Mouse (Mus musculus) fat pad, adult 2 months (tissue): ENCODE results near the gene Pusl1.

Experiments used
- DNase-seq: peaks from one replicate; pipeline ENCODE4 v3.0.0-alpha.2; 2011; ENCODE audit warnings: low read depth, low spot score; ENCODE audit errors: extremely low read depth

The Pusl1 gene

DNA sequence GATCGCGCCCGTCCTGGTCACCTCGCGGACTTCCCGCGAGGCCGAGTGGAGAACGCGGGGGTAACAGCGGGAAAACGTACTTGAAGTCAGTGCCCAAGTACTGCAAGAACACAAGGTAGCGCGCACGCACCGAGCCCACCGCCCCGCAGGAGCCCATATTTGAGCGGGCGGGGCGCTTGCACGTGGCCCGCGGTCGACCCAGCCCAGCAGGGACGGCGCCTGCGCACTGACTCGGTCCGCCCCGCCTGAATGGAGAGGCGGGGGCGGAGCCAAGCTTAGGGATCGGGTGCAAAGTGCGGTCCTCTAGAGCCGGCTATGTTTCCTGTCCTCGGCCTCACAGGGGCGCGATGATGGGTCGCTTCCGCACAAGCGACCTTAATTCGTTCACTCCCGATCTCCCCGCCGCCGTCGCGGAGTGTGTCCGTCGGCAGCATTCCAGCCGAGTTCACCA lies at the start of gene Pusl1, which contains the start of gene Acap3:
TSS of gene Pusl1 (minus strand) at position 231 of the 451 bp plus-strand sequence.
TSS of gene Acap3 (plus strand) at position 272 of the 451 bp plus-strand sequence.
- DNase-seq: no peak

DNA sequence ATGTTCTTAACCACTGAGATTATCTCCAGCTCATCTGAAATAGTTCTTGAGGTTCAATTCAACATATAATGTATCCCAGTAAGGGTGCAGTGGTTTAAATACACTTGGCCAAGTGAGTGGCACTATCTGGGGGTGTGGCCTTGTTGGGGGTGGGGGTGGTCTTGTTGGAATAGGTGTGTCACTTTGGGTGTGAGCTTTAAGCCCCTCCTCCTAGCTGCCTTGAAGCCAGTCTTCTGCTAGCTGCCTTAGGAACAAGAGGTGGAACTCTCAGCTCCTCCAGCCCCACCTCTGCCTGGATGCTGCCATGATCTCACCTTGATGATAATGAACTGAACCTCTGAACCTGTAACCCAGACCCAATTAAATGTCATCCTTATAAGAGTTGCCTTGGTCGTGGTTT lies 40.5 kb upstream of the Pusl1 start:
- DNase-seq: no peak

DNA sequence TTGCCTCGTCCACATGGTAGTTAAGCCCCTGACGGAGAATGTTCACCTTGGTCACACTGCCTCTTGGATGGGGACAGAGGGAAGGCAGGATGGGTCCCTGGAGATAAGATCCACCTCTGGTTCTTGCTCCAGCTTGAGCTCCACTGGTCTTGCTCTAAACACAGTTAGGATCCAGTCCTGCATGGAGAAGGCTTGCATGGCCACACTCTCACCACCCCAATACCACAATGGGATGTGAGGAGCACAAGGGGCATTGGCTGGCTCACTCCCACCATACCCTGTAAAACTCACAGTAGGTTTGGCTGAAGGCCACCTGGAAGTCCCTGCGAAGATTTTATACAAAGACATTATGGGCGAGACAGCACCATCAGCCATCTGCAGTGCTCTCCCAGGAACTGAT lies 17.2 kb upstream of the Pusl1 start:
- no peak for DNase-seq

DNA sequence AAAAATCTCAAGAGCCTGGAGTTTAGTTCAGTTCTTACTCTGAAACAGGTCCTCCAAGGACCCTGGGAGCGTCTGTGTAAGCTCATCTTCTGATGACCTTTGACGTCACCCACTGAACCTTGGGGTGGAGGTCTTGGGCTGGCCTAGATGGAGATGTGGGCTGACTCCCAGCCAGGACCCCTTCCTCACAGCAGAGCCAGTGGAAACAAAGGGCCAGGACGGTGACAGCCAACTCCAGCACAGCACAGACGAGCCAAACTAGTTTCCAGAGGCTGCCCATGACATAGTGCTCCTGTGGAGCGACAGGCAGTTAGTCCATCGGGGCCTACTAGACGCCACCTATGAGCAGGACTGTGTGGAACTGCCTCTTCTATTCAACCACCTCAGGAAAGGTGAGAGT lies 16.7 kb upstream of the Pusl1 start:
- DNase-seq: no peak

DNA sequence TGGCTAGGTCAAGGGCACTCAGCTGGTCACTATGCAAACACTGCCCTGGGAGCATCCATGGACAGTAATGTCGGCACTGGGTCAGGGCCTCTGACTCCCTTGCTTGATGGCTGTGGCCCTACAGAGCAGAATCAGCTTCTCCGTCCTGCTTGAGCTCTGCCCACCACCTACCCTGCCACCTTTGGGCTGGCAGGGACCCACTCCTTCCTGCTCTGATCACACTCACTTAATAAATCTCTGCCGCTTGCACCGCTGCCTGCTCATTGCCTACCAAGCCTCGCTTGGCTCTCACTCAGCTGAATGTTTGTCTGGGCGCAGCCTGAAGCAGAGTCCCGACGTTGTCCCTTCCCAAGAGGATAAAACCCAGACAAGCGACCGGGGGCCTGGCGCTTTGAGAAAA lies 15.4 kb upstream of the Pusl1 start:
- DNase-seq: no peak

DNA sequence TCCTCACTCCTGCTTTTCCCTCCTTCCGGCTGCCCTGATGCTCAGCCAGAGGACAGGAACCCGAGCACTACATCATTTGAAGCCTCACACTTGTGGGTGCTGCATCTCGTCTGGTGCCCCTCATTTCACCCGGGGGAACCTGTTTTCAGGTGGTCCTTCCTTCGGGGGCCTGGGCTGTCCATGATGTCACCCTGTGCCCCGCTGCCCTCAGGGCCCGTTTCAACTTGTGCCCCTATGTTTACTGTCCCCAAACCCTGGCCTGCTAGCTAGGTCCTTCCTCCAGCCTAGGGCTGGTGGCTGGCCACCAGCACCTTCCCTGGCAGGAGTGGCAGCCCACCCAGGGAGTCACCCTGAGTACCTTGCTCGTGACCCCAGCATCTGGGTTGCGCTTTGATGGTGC lies 14.5 kb upstream of the Pusl1 start:
- no peak for DNase-seq

DNA sequence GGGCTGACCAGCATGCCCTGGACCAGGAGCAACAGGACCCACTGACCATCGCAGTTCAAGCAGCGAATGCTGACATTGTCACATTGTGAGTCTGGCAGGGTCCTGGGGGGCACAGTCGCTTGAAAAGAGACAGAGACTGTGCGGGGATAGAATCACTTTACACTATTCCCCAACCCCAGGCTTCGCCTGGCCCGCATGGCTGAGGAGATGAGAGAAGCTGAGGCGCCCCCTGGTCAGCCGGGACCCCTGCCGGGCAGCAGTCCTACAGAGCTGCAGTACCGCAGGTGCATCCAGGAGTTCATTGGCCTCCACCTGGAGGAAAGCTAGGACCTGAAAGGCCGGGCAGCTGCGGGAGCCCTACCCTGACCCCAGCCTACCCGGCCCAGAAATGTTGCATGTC lies 14.1 kb upstream of the Pusl1 start:
- no peak for DNase-seq

DNA sequence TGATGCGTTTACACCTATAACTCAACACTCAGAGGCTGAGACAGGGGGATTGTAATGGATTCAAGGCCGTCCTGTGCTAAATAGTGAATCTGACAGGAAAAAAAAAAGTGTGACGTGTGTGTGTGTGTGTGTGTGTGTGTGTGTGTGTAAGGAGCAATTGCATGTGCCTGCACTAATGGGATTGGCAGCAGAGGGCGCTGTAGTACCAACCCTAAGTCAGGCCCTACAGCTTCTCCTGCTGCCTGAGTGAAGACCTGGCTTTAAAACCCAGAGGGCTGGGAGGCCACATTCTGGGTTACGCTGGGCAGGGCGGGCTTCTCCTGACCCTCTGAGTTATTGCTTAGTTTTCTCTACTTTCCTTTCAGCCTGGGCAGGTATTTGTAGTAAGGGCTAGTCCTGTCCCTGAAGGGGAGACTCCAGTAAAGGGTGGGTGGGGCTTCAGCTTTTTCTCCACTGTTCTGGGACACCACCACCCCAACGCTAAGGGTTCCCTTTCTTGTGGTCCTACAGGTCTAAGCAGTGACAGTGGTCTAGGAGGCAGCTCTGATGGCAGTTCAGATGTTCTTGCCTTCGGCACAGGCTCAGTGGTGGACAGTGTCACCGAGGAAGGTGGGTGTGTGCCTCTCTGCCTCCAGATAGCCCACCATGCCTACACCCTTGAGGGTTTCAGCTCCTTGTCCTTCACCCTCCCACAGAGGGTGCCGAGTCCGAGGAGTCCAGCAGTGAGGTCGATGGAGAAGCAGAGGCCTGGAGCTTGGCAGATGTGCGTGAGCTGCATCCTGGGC lies 12.9 kb upstream of the Pusl1 start:
- DNase-seq: no peak

DNA sequence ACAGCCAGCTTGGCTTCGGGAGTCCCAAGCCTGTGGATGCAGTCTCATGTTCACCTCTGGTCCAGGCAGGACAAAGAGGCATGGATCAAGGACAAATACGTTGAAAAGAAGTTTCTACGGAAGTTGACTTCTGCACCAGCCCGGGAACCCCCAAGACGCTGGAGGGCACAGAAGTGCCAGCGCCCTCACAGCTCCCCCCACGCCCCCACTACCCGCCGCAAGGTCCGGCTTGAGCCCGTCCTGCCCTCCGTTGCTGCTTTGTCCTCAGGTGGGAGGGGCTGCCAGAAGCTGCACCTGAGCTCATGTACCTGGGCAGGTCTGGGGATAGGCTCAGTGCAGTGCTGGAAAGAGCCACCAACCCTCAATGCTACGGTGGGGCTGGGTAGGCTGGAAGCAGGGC lies 11.7 kb upstream of the Pusl1 start:
- DNase-seq: no peak

DNA sequence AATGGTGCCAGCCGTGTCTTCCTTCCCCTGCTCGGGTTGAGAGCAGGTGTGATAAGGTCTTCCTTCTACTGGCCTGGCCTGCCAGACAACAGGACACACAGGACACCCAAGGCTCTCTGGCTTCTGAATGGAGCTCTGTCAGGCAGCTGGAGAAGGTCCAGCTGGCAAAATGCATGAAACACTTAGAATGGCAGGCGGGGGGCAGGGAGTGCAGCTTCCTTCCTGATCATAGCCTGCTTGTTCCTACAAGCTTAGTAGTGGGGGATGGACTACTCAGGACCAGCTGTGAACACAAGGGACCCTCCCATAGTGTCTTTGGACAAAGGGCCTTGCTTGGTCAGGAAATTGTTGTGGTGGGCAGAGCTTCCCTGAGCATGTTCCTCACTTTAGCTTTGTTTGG lies 9.6 kb upstream of the Pusl1 start:
- no peak for DNase-seq

DNA sequence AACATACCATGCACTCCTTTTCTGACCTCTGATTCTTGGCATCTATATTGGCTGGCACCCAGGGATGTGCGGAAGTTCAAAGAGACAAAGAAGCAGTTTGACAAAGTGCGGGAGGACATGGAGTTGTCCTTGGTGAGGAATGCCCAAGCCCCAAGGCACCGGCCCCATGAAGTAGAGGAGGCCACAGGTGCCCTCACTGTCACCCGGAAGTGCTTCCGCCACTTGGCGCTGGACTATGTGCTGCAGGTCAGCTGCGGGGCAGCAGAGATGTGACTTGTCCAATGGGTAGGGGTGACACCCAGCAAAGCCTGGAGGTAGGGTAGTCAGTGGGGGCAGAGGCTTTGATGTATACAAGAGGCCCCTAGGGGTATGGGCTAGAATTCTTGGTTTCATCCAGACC lies 7.8 kb upstream of the Pusl1 start:
- DNase-seq: no peak

DNA sequence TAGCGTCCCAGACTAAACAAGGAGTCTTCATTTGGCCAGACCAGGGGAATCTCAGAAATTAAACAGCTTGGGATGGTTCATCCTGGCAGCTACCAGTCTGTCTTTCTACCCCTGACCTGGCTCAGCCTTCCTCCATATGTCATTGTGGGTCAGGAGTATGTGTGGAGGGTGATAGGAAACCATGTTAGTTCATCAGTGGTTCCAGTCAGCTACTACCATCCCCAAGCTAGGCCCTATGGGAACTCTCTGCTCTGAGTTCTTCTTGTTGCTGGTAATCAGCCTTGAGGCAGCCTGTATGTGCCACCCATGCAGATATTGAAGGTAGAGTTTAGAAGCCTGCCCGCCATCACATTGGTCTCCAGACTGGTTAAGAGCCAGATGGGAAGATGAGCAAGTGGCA lies 6.7 kb upstream of the Pusl1 start:
- no peak for DNase-seq

DNA sequence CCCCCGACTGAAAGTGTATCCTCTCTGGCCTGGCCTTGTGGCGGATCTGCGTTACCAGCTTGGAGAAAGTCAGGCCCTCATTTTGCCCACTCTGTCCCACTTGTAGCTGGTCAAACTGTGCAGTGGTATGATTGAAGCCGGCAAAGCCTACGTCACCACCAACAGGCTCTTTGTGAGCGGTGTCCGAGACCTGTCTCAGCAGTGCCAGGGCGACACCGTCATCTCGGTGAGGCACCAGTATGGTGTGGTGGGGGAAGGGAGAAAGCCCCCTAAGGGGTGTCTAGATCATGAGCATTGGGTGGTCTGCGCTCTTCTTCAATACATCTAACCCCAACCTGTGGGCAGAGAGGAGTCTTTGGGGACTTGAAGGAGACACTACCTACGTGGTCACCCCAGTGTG lies 4.9 kb upstream of the Pusl1 start:
- no peak for DNase-seq

DNA sequence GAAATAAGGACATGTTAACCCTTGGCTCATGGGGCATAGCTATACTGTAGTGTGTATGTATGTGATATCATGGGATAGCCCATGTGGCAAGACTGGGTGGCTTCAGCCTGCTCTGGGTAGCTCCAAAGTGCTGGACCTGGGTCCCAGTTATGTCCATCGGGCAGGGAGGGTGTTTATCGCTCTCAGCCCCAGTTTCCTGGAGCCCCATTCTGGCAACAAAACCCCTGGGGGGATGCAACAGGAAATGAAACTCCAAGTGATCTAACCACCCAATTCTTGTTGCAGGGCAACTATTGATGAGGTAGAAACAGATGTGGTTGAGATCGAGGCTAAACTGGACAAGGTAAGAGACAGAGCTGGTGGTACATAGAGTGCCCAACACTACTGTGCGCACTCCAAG lies 4.2 kb upstream of the Pusl1 start:
- DNase-seq: no peak

DNA sequence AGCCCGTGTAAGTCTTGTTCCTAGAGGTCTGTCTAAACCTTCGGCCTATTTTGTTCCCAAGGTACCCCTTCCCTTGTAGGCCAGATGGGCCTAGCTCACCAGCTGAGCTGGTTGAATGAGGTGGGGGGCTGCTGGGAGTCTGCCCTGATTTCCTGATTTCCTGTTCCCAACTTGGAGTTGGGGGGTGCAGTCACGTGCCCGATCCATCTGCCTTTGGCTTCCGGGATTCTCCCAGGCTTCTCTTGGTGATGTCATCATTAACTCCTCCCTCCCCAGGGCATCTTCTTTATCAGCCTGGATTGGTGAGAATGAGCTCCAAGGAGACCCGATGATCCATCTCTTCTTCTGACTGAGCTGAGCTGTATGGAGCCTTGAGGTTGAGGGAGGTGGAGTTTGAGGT lies 3.6 kb upstream of the Pusl1 start:
- no peak for DNase-seq

DNA sequence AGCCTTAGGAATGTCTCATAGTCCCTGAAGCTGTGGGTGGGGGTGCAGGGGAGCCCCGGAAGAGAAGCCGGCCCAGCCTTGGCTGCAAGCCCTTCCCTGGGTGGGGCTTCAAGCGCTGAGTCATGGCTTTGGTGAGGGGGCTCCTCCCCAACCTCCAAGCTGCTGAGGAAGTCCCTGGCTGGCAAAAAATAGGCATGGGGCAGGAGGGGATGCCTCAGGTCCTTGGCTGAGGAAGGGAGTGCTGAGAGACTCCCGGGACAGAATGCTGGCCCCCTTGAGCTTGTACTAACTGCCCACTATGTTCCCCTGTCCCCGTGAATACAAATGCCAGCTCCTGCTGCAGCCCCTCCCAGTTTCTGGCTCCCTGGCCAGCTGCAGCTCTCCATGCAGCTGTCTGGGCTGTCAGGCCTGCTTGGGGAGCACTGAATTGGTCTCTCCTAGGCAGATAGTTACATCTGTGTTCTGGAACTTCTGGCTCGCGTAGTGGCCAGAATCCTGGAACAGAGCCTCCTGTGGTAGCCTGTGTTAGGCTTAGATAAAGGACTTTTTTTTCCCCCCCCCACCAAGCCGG lies 2.8 kb upstream of the Pusl1 start:
- DNase-seq: no peak

DNA sequence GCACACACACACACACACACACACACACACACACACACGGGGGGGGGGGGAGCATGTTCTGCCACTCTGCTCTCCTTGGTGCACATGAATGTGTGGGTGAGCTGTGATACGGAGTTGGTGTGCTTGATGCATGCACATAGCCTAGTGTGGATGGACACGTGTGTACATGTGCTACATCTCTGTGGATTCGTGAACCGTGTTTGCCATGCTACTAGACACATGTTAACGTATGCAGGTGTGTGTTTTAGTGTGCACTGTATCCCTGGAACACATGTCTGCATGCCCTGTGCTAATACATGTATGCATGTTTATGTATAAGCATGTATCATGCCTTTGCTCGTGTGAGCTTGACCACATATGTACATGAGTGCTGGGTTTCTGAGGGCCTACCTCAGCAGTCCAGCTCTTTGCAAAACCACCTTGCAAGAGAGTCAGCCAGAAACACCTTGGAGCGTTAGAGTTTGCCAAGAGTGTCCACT lies 1.7 kb upstream of the Pusl1 start:
- DNase-seq: no peak

DNA sequence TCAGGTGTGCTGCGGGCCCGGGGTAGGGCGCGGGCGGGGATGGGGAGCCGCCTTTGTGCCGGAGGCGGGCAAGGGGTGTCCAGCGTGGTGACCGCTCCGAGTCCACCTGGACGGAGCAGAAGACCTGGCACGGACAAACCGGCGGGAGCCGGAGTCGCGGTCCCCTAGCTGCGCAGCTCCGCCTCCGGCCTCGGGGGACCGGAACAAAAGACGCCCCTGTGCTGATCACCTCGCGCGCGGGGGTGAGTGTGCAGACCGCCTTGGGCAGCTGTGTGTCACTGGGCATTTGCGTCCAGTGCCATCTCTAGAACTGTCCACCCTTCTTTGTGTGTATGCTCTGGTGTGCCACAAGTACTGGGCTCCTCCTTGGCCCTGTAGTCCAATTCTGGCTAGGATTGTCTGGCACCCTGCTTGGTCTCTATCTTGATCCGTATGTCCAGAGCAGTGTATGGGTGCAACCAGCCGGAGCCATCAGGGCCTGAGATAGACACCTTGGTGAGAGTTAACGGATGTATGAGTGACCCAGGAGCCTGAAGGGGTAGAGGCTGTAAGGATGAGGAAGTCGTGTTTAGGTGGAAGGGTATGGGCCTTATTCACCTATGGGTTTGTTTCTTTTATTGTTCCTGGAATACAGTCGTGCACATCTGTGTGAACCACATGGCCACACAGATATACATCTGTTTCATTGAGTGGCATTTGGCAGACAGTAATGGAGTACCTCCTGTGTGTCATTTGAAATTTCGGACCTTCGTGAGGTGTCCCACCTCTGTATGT lies 1.0 kb upstream of the Pusl1 start:
- no peak for DNase-seq

DNA sequence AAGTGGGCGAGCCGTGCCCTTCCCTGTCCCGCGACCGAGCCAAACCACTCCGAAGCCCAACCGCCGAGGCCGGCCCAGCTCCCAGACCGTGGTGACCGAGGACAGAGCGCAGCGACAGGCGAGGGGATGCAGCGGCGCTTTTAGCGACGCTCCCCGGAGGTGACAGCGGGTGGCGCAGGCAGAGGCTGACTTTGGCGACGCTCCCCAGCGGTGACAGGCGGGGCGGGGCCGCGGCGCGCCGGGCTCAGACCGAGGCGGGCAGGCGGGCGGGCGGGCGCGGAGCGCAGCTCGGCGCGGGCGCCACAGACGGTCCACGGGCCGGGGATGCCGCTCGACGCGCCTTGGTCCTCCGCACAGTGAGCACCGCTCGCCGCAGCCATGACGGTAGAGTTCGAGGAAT lies 436 bp upstream of the Pusl1 start:
- no peak for DNase-seq

DNA sequence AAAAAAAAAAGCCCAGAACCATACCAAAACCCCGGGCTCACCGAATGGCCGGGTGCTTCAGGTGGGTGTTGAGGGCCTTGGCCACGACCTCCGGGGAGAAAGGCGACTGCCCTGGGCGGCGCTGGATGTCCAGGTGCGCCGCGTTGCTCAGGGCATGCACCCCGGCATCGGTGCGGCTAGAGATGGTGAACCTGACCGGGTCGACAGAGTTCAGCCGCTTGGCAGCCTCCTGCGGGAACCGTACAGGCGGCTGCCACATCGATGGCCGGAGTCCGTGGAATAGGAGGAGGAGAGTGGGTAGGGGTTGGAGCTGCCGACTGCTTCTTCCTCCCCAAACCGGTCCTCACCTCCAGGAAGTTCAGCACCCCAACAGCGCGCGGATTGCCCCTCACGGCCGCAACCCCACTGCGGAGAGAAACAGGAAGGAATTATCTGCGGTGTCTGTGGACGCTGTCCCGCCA lies 540 bp downstream of the Pusl1 start:
- DNase-seq: no peak

DNA sequence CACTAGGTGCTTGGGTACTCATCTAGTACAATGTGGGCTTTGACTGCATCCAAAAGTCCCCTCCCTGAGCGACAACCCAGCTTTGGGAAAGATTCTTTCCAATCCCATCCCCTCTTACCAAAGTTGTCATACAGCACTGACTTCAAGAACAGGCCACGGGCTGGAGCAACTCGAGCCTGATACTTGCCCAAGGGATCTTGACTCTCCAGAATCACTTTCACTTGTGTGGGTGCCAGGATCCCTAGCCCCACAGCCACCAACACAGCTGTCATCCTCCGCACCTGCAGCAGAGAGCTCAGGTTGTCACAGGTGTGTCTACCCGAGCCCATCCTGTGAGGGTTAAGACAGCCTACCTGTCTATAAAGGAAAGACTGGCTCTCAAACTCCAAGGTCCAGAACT lies 2.3 kb downstream of the Pusl1 start:
- no peak for DNase-seq

DNA sequence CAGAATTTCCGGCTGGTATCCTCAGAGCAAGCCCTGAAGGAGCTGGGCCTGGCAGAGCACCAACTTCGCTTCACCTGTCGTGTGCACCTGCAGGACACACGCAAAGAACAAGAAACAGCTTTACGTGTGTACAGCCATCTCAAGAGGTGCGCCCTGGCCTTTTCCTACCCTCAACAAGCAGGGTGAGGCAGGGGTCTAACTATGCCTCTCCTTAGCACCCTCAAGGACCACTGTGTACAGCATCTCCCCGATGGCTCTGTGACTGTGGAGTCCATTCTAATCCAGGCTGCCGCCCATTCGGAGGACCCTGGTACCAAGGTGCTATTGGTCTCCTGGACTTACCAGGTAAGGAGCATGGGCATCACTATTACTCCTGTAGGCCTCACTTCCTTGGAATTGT lies 3.4 kb downstream of the Pusl1 start:
- DNase-seq: no peak
